ENCODE assay signal across 8 mouse cellular contexts in the genomic region with DNA sequence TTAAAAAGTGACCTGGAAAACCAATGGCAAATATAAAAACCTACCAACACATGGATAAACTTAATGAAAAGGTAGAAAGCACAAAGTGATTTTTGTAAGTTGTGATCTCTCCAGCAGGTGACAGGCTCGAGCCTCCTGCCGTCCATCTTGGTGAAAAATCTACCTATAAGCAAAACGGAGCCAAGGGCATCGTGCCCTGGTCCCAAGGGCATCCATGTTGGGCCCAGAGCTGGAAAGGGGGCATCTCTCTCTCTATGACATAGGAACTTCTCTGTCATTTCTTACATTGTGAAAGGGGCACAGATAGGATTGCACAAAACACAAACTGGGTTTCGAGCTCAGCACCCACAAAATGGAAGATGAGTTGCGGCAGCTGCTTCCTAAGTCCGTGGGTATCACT. TPM values are rescaled to one million over a fixed set of nuclear protein-coding genes. Genes with fewer than 3 reads are reported as not detected.
DNase-seq lines count a peak whose midpoint lies in the region; ATAC-seq and TF ChIP-seq lines count a peak whose summit lies in the region.

No protein-coding gene starts in this region.

- WGBS in lung, embryonic 14.5 days: 48% methylated on average over 7 of the region's 7 CpGs
- 72% methylated on average over 7 of the region's 7 CpGs for WGBS in hindbrain, embryonic 11.5 days
- 51% methylated on average over 7 of the region's 7 CpGs for WGBS in lung, embryonic 15.5 days

- peak; percentile 27 for DNase-seq in lung, embryonic 14.5 days
- no peak for DNase-seq in lung, postnatal 14 days
- peak; percentile 74 to 76 for DNase-seq in cerebellum, postnatal 14 days
- peak; percentile 10 for DNase-seq in hindbrain, embryonic 11.5 days (ENCODE audit: low spot score)
- peak; percentile 52 for DNase-seq in thymus, postnatal 4 days
- DNase-seq in right cerebral cortex, postnatal 14 days: no peak

- no peaks in the 10 kb centered on the region; the same call in 1 of the 2 replicates for H3K36me3 ChIP-seq in lung, embryonic 14.5 days (ENCODE audit: insufficient read depth)
- no peaks in the 10 kb centered on the region for H3K36me3 ChIP-seq in hindbrain, embryonic 11.5 days (ENCODE audit: control insufficient read depth, insufficient read depth, low read length)
- no peaks in the 10 kb centered on the region; the same call in 1 of the 2 replicates for H3K36me3 ChIP-seq in lung, embryonic 15.5 days

- H3K27ac ChIP-seq in lung, embryonic 14.5 days (ENCODE audit: low read depth): no peak overlapping the region; the same call in 1 of the 2 replicates
- H3K27ac ChIP-seq in hindbrain, embryonic 11.5 days (ENCODE audit: low read depth, low read length): no peak overlapping the region
- H3K27ac ChIP-seq in lung, embryonic 15.5 days: peak overlapping the region; percentile 95

- H3K4me2 ChIP-seq in lung, embryonic 14.5 days: peak overlapping the region; percentile 83
- peak overlapping the region; percentile 45 for H3K4me2 ChIP-seq in hindbrain, embryonic 11.5 days (replicated peaks; ENCODE audit: low read depth, low read length)
- H3K4me2 ChIP-seq in lung, embryonic 15.5 days: peak overlapping the region; percentile 93

- peak; percentile 57 for TF ChIP-seq CTCF in lung, embryonic 14.5 days (IDR thresholded peaks at IDR 0.05; ENCODE audit: low read depth)

- no peaks in the 10 kb centered on the region for H3K4me1 ChIP-seq in lung, embryonic 14.5 days (ENCODE audit: insufficient read depth)
- no peaks in the 10 kb centered on the region; the same call in 1 of the 2 replicates for H3K4me1 ChIP-seq in hindbrain, embryonic 11.5 days (replicated peaks; ENCODE audit: control insufficient read depth, insufficient read depth, low read length)
- peaks cover 11% of the 10 kb centered on the region for H3K4me1 ChIP-seq in lung, embryonic 15.5 days

- no peak for ATAC-seq in lung, embryonic 14.5 days (ENCODE audit: insufficient read depth)
- no peak for ATAC-seq in hindbrain, embryonic 11.5 days (ENCODE audit: low FRiP score)
- ATAC-seq in lung, embryonic 15.5 days (ENCODE audit: borderline replicate concordance, extremely low read depth, low FRiP score, low TSS enrichment): no peak
- ATAC-seq in inflammation-experienced regulatory T-cells, adult 6 months: no peak

- peak overlapping the region; percentile 58 for H3K4me3 ChIP-seq in lung, embryonic 14.5 days (ENCODE audit: low read depth, low read length)
- H3K4me3 ChIP-seq in hindbrain, embryonic 11.5 days (ENCODE audit: low read depth, low read length): no peak overlapping the region
- peak overlapping the region; percentile 72 for H3K4me3 ChIP-seq in lung, embryonic 15.5 days

- no peak overlapping the region for H3K9ac ChIP-seq in lung, embryonic 14.5 days
- H3K9ac ChIP-seq in hindbrain, embryonic 11.5 days (ENCODE audit: low read depth, low read length): no peak overlapping the region
- no peak overlapping the region for H3K9ac ChIP-seq in lung, embryonic 15.5 days

- peaks cover 41% of the 10 kb centered on the region for H3K27me3 ChIP-seq in lung, embryonic 14.5 days (ENCODE audit: insufficient read depth, low read length)
- H3K27me3 ChIP-seq in hindbrain, embryonic 11.5 days (ENCODE audit: control insufficient read depth, insufficient read depth, low read length): peaks cover 7% of the 10 kb centered on the region; the same call in 1 of the 2 replicates
- H3K27me3 ChIP-seq in lung, embryonic 15.5 days: peaks cover 51% of the 10 kb centered on the region

- no peaks in the 10 kb centered on the region for H3K9me3 ChIP-seq in lung, embryonic 14.5 days (ENCODE audit: low read depth, low read length)
- H3K9me3 ChIP-seq in hindbrain, embryonic 11.5 days (ENCODE audit: control insufficient read depth, low read length): no peaks in the 10 kb centered on the region
- no peaks in the 10 kb centered on the region for H3K9me3 ChIP-seq in lung, embryonic 15.5 days

RNA-seq across cellular contexts. Expression of a gene that starts 2.5 kb away (rescaled TPM):
- polyA plus RNA-seq in lung, embryonic 14.5 days (2014; fragmentation: Nextera tagmentation; extraction: Ambion mirVana): 23.7 and 32.9 TPM in 2 replicates
- polyA plus RNA-seq in hindbrain, embryonic 11.5 days (2014; fragmentation: Nextera tagmentation; extraction: Ambion mirVana): 28.7 and 37.3 TPM in 2 replicates
- 81.1 and 98.2 TPM in 2 replicates for polyA plus RNA-seq in lung, embryonic 15.5 days (2015; fragmentation: Nextera tagmentation; extraction: Ambion mirVana)
- polyA plus RNA-seq in inflammation-experienced regulatory T-cells, adult 6 months (2017; shearing (Covaris generic)): 1 to 10 TPM in 2 of 3 experiments, under 1 TPM in 1; 0.19 to 3.4 (median 2.4) TPM

Comparison
In these comparisons a context has a peak if more than half of its experiments do, and no peak if none do; other contexts are left out.
1. DNase-seq: peak in lung, embryonic 14.5 days (single experiment), cerebellum, postnatal 14 days (2 of 2), hindbrain, embryonic 11.5 days (single experiment) and thymus, postnatal 4 days (single experiment); none in lung, postnatal 14 days (single experiment) and right cerebral cortex, postnatal 14 days (single experiment).
2. Peak in every context shown above with its lines, with median percentiles within 50 percentile points of each other: H3K4me2 ChIP-seq.